Mouse (Mus musculus) liver, embryonic 11.5 days (tissue): Measurements from ENCODE around the gene Brd3. TPM values are rescaled to one million over a fixed set of nuclear protein-coding genes. Genes with fewer than 3 reads are reported as not detected.
A peak's percentile ranks its signal among the peaks of the same experiment; 100 is the strongest.
"Not testable (repeated sequence)": the region's sequence is repeated elsewhere in the genome, so short reads cannot be mapped to it uniquely, and the experiment has no call there.

ENCODE experiments used
- ATAC-seq: fragments of 200-750 bp; cut with Nextera tagmentation; replicated peaks from 2 replicates; pipeline ENCODE4 v1.8.0; 2017; ENCODE audit warnings: moderate number of reproducible peaks, mild to moderate bottlenecking, moderate TSS enrichment, moderate library complexity; ENCODE audit not compliant: low FRiP score
- DNase-seq: peaks from one replicate; pipeline ENCODE4 v3.0.0-alpha.2; 2017; ENCODE audit warnings: low spot score
- H3K27ac ChIP-seq: fragments of 300-500 bp; sonication (generic); 2 replicates; pipeline ENCODE4 v1.5.1; 2014; ENCODE audit warnings: mild to moderate bottlenecking, low read depth, low read length, control low read depth
- H3K27me3 ChIP-seq: fragments of 300-500 bp; sonication (generic); replicated peaks from 2 replicates; pipeline ENCODE4 v1.6.1; 2014; ENCODE audit warnings: low read length, mixed read lengths; ENCODE audit not compliant: control insufficient read depth, insufficient read depth
- H3K36me3 ChIP-seq: fragments of 300-500 bp; sonication (generic); 2 replicates; pipeline ENCODE4 v1.6.1; 2014; ENCODE audit warnings: mild to moderate bottlenecking, low read length, moderate library complexity, mixed read lengths; ENCODE audit not compliant: control insufficient read depth, insufficient read depth
- H3K4me1 ChIP-seq: fragments of 300-500 bp; sonication (generic); replicated peaks from 2 replicates; pipeline ENCODE4 v1.6.1; 2014; ENCODE audit warnings: low read length, mixed read lengths; ENCODE audit not compliant: control insufficient read depth, insufficient read depth
- H3K4me2 ChIP-seq: fragments of 300-500 bp; sonication (generic); 2 replicates; pipeline ENCODE4 v1.6.1; 2014; ENCODE audit warnings: mild to moderate bottlenecking, control low read depth, moderate library complexity
- H3K4me3 ChIP-seq: fragments of 300-500 bp; sonication (generic); 2 replicates; pipeline ENCODE4 v1.5.1; 2014; ENCODE audit warnings: low read depth, low read length, control low read depth
- H3K9ac ChIP-seq: fragments of 300-500 bp; sonication (generic); 2 replicates; pipeline ENCODE4 v1.6.1; 2014; ENCODE audit warnings: low read depth, low read length, control low read depth
- H3K9me3 ChIP-seq: fragments of 300-500 bp; sonication (generic); 2 replicates; pipeline ENCODE4 v1.6.1; 2016; ENCODE audit warnings: low read length, inconsistent platforms, mixed read lengths; ENCODE audit not compliant: control insufficient read depth
- WGBS: fragments of 180-500 bp; shearing (Covaris S2); extraction: QIAGEN DNeasy Blood & Tissue Kit; methylation state at CpG from one replicate; pipeline ENCODE4 v1.1.7; 2014; 5-methylcytosine and 5-hydroxymethylcytosine counted together
- polyA plus RNA-seq: library from polyadenylated mRNA; unstranded; fragments of >200 nt; fragmentation: Nextera tagmentation; extraction: Ambion mirVana; gene quantifications from 2 replicates; pipeline ENCODE4 v1.2.1, GENCODE M21; 2014

The Brd3 gene
- polyA plus RNA-seq, 1 experiment from 2014 or later, result 113 TPM

- peak overlapping the region; percentile 78 for H3K4me2 ChIP-seq
- DNase-seq, result no peak
- peaks cover 3% of the 10 kb centered on the region; the same call in 1 of the 2 replicates for H3K9me3 ChIP-seq
- peak overlapping the region; percentile 93 for H3K4me3 ChIP-seq
- peaks cover 24% of the 10 kb centered on the region for H3K4me1 ChIP-seq
- peak overlapping the region; percentile 95 for H3K9ac ChIP-seq
- 20% methylated on average over 1 of the region's 1 CpGs for WGBS
- peaks cover 21% of the 10 kb centered on the region for H3K36me3 ChIP-seq
- H3K27ac ChIP-seq, result no peak overlapping the region
- H3K27me3 ChIP-seq, result no peaks in the 10 kb centered on the region
- ATAC-seq, result no peak
Observed at GRCm38 (mm10) chr2:27516289-27516688, 8.8 kb upstream of the Brd3 start.

GRCm38 (mm10) chr2:27515341-27516166, 8.1 kb upstream of the Brd3 start:
- peak; percentile 57 for DNase-seq
- H3K4me3 ChIP-seq, result peak overlapping the region; percentile 93
- H3K4me1 ChIP-seq, result peaks cover 24% of the 10 kb centered on the region
- peak overlapping the region; percentile 78 for H3K4me2 ChIP-seq
- H3K36me3 ChIP-seq, result peaks cover 15% of the 10 kb centered on the region
- peak overlapping the region; percentile 82 for H3K27ac ChIP-seq
- H3K27me3 ChIP-seq, result no peaks in the 10 kb centered on the region
- peak; percentile 37 for ATAC-seq
- WGBS, result under 1% methylated on average over 40 of the region's 40 CpGs
- peaks cover 3% of the 10 kb centered on the region; the same call in 1 of the 2 replicates for H3K9me3 ChIP-seq
- peak overlapping the region; percentile 95 for H3K9ac ChIP-seq

- peak within 1 kb of the TSS; percentile 78 for H3K4me2 ChIP-seq
- H3K9me3 ChIP-seq, result peaks cover 3% of the 10 kb centered on the region; the same call in 1 of the 2 replicates
- peak within 1 kb of the TSS; percentile 82 for H3K27ac ChIP-seq
- DNase-seq (peak; percentile 99), ATAC-seq (peak; percentile 88)
- peak within 1 kb of the TSS; percentile 93 for H3K4me3 ChIP-seq
- no peaks in the 10 kb centered on the region for H3K27me3 ChIP-seq
- H3K4me1 ChIP-seq, result peaks cover 24% of the 10 kb centered on the region
- peak within 1 kb of the TSS; percentile 95 for H3K9ac ChIP-seq
- H3K36me3 ChIP-seq, result peaks cover 11% of the 10 kb centered on the region
- WGBS, result under 1% methylated on average over 57 of the region's 57 CpGs
Observed at GRCm38 (mm10) chr2:27514639-27515328, 7.3 kb upstream of the Brd3 start, which contains the start of gene Wdr5. Wdr5 (plus strand) TSS chr2:27515157.

GRCm38 (mm10) chr2:27513861-27514260, 6.4 kb upstream of the Brd3 start:
- WGBS, result 60% methylated on average over 5 of the region's 5 CpGs
- H3K4me3 ChIP-seq, result peak overlapping the region; percentile 93
- ATAC-seq (no peak), DNase-seq (no peak)
- H3K9me3 ChIP-seq, result peaks cover 3% of the 10 kb centered on the region; the same call in 1 of the 2 replicates
- no peaks in the 10 kb centered on the region for H3K27me3 ChIP-seq
- H3K27ac ChIP-seq, result peak overlapping the region; percentile 82
- H3K9ac ChIP-seq, result peak overlapping the region; percentile 95
- H3K4me2 ChIP-seq, result peak overlapping the region; percentile 78
- peaks cover 24% of the 10 kb centered on the region for H3K4me1 ChIP-seq
- peaks cover 3% of the 10 kb centered on the region; the same call in 1 of the 2 replicates for H3K36me3 ChIP-seq

- no peak for DNase-seq
- Histone ChIP-seq H3K27ac (no peak overlapping the region), H3K36me3 (no peaks in the 10 kb centered on the region), H3K4me1 (peaks cover 31% of the 10 kb centered on the region), H3K4me2 (no peak overlapping the region), H3K9ac (no peak overlapping the region), H3K9me3 (peaks cover 3% of the 10 kb centered on the region; the same call in 1 of the 2 replicates), H3K4me3 (no peak overlapping the region), H3K27me3 (no peaks in the 10 kb centered on the region)
- no peak for ATAC-seq
- WGBS, result 85% methylated on average over 3 of the region's 3 CpGs
Observed at GRCm38 (mm10) chr2:27512909-27513308, 5.4 kb upstream of the Brd3 start.

- no peaks in the 10 kb centered on the region for H3K36me3 ChIP-seq
- no peak overlapping the region for H3K9ac ChIP-seq
- peaks cover 34% of the 10 kb centered on the region for H3K4me1 ChIP-seq
- peaks cover 3% of the 10 kb centered on the region; the same call in 1 of the 2 replicates for H3K9me3 ChIP-seq
- H3K4me2 ChIP-seq, result no peak overlapping the region
- WGBS, result 90% methylated on average over 7 of the region's 7 CpGs
- H3K27ac ChIP-seq, result no peak overlapping the region
- H3K4me3 ChIP-seq, result no peak overlapping the region
- ATAC-seq (no peak), DNase-seq (no peak)
- H3K27me3 ChIP-seq, result no peaks in the 10 kb centered on the region
Observed at GRCm38 (mm10) chr2:27510706-27511105, 3.2 kb upstream of the Brd3 start.

GRCm38 (mm10) chr2:27506658-27507057, 804 bp downstream of the Brd3 start:
- DNase-seq, H3K4me3 ChIP-seq, H3K36me3 ChIP-seq, H3K9ac ChIP-seq, H3K9me3 ChIP-seq, H3K27me3 ChIP-seq, H3K4me2 ChIP-seq, ATAC-seq, H3K27ac ChIP-seq: not testable (repeated sequence)
- peaks cover 47% of the 10 kb centered on the region for H3K4me1 ChIP-seq
- 60% methylated on average over 4 of the region's 4 CpGs for WGBS

GRCm38 (mm10) chr2:27505539-27505938, 1.9 kb downstream of the Brd3 start:
- DNase-seq, result no peak
- Histone ChIP-seq H3K4me1 (peaks cover 47% of the 10 kb centered on the region), H3K4me2 (no peak overlapping the region), H3K9me3 (no peaks in the 10 kb centered on the region), H3K27ac (peak overlapping the region; percentile 23), H3K9ac (peak overlapping the region; percentile 52; the same call in 1 of the 2 replicates), H3K27me3 (no peaks in the 10 kb centered on the region), H3K36me3 (no peaks in the 10 kb centered on the region), H3K4me3 (no peak overlapping the region)
- 0 out of 2 replicates have a peak, but pooled peaks have one; percentile 29 for ATAC-seq
- 17% methylated on average over 6 of the region's 6 CpGs for WGBS
